Mouse (Mus musculus) embryonic fibroblast, embryonic 13.5 days (primary cell): ENCODE results near the gene Snx18.

Experiments
- CTCF ChIP-seq: IDR thresholded peaks from 2 replicates; pipeline ENCODE4 v1.5.1; 2011; ENCODE audit warnings: mild to moderate bottlenecking, control low read depth, low read length, moderate library complexity, borderline replicate concordance; ENCODE audit not compliant: insufficient read depth
- POLR2A ChIP-seq: IDR thresholded peaks from 2 replicates; pipeline ENCODE4 v1.6.1; 2011; ENCODE audit warnings: low read depth, mild to moderate bottlenecking, control low read depth, low read length, moderate library complexity

DNA sequence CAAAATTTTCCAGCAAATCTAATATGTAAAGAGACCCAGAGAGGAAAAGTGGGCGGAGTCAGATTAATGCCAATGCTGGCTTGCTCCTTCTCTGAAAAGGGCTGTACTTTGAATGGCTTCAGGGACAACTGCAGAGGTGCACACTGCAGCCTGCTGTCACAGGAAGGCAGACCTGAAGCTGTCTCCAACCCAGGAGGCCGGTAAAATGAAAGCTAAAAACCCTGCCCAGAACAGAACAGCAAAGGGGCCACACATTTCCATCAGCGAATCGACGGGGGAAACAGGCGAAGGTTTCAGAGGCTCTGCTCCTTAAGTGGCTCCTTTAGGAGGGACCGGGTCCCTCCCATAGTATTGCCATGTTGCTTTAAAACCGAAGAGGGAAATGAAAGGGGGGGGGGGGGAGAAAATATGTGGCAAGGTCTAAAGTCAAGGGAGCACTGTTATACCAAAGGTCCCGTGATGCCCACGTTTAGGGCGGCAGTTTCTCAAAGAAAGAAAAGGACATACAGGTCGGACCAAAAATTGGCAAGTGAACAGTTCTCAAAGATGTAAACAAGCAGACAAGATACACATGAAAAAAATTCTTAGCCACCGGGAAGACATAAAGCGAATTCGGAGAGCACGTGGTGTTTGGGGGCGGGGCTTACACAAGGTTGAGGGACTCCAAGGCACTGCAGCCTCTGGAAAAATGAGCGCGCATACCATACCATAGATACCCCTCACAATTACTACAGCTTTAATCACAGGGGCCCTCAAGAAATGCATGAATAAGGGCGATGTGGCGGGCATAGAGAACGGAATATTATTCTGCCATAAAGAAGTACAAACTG, 18.4 kb downstream of the Snx18 start:
- TF ChIP-seq POLR2A (no peak), CTCF (no peak)
